In the genomic region with DNA sequence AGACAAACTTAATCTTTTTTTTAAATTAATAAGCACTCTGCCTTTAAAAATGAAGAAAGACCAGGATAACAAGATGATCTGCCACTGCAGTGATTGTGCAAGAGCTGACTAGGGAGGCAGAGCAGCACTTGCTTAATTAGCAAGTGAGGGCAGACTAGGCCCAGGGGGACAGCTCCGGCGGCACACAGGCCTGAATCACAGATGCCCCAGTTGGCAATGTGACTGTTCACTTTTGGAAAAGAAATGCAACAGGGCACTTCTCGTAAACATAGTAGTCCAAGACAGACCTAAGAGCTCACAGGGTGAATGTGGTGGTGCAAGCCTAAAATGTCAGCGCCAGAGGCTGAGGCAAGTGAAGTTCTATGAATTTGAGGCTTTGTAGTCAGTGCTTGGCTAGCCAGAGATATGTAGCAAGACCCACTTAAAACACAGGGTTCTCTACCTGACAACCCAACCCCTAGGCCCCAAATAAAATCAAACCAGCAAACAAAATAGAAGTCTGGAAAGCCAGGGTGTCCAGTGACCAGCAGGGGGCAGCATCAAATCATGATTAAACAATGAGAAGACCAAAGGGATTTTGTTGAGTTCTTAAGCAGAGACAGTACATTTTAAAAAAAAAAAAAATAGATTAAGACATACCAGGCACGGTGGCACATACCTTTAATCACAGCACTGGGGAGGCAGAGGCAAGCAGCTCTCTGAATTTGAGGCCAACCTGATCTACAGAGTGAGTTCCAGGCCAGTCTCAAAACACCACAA, we compare ENCODE assay signal across 9 mouse cellular contexts. TPM values are rescaled to one million over a fixed set of nuclear protein-coding genes. Genes with fewer than 3 reads are reported as not detected.
DNase-seq lines count a peak whose midpoint lies in the region; ATAC-seq and TF ChIP-seq lines count a peak whose summit lies in the region.
"Had no signal": no experiment of that assay in that cellular context is flagged by ENCODE, and none has a peak within 500 bp of the region (broad histone marks: within the 10 kb centered on the region; RNA-seq: fewer than 3 reads in every experiment).

No protein-coding gene starts in this region.

- peaks cover 57% of the 10 kb centered on the region for H3K36me3 ChIP-seq in liver, embryonic 12.5 days
- H3K36me3 ChIP-seq in embryonic facial prominence, embryonic 11.5 days (replicated peaks; ENCODE audit: control insufficient read depth, insufficient read depth, low read depth, low read length), result no peaks in the 10 kb centered on the region
- peaks cover 35% of the 10 kb centered on the region for H3K36me3 ChIP-seq in hindbrain, postnatal 0 days (ENCODE audit: insufficient read depth, low read length)
- peaks cover 8% of the 10 kb centered on the region for H3K36me3 ChIP-seq in liver, embryonic 14.5 days (replicated peaks; ENCODE audit: control insufficient read depth, insufficient read depth, low read depth)

- peak; percentile 79 for DNase-seq in liver
- peak; percentile 91 for DNase-seq in adrenal gland, postnatal 14 days
- peak; percentile 89 for DNase-seq in embryonic facial prominence, embryonic 11.5 days (ENCODE audit: low spot score)
- DNase-seq in hindbrain, postnatal 0 days (ENCODE audit: low spot score), result peak; percentile 87
- DNase-seq in liver, embryonic 14.5 days (ENCODE audit: low read depth in 3 of 3, low spot score in 3 of 3), result peak; percentile 47 to 66 (median 54)
- DNase-seq in retina, postnatal 7 days (ENCODE audit: low read depth, low spot score), result peak; percentile 76
- DNase-seq in urinary bladder, postnatal 36 days (ENCODE audit: low spot score in 2 of 2), result peak; percentile 68 to 78

- TF ChIP-seq EP300 in liver, embryonic 14.5 days (IDR thresholded peaks at IDR 0.05; ENCODE audit: low read depth), result no peak

- no peak overlapping the region for H3K4me3 ChIP-seq in liver, embryonic 12.5 days
- H3K4me3 ChIP-seq in embryonic facial prominence, embryonic 11.5 days (ENCODE audit: low read depth, low read length), result no peak overlapping the region
- no peak overlapping the region for H3K4me3 ChIP-seq in hindbrain, postnatal 0 days (ENCODE audit: low read length)
- H3K4me3 ChIP-seq in liver, embryonic 14.5 days (ENCODE audit: insufficient read depth in 1 of 2, low read depth in 2 of 2, low read length in 2 of 2), result no peak overlapping the region
- H3K4me3 ChIP-seq: heart, embryonic 15.5 days had no signal

- no peak for ATAC-seq in liver, embryonic 12.5 days
- ATAC-seq in embryonic facial prominence, embryonic 11.5 days (replicated peaks; ENCODE audit: insufficient number of reproducible peaks, low FRiP score, low TSS enrichment, low read depth), result no peak
- ATAC-seq in hindbrain, postnatal 0 days, result no peak
- no peak for ATAC-seq in liver, embryonic 14.5 days (ENCODE audit: insufficient read depth)

- no peaks in the 10 kb centered on the region for H3K9me3 ChIP-seq in liver, embryonic 12.5 days (replicated peaks)
- no peaks in the 10 kb centered on the region for H3K9me3 ChIP-seq in embryonic facial prominence, embryonic 11.5 days (replicated peaks; ENCODE audit: control insufficient read depth, low read length)
- no peaks in the 10 kb centered on the region for H3K9me3 ChIP-seq in hindbrain, postnatal 0 days (ENCODE audit: low read length)
- H3K9me3 ChIP-seq in liver, embryonic 14.5 days (ENCODE audit: control insufficient read depth, low read length), result no peaks in the 10 kb centered on the region
- H3K9me3 ChIP-seq: heart, embryonic 15.5 days had no signal

- peaks cover 20% of the 10 kb centered on the region for H3K4me1 ChIP-seq in liver, embryonic 12.5 days
- H3K4me1 ChIP-seq in embryonic facial prominence, embryonic 11.5 days (ENCODE audit: control insufficient read depth, insufficient read depth, low read length), result 0 out of 2 replicates have a peak, but pooled peaks cover 2% of the 10 kb centered on the region
- peaks cover 8% of the 10 kb centered on the region for H3K4me1 ChIP-seq in hindbrain, postnatal 0 days (ENCODE audit: insufficient read depth, low read length)
- H3K4me1 ChIP-seq in liver, embryonic 14.5 days (replicated peaks; ENCODE audit: control insufficient read depth in 2 of 2, insufficient read depth in 2 of 2, low read length in 1 of 2), result peaks cover 0 to 12% of the 10 kb centered on the region in 2 experiments; a peak in 3 of 4 replicates

- no peak overlapping the region for H3K27ac ChIP-seq in liver, embryonic 12.5 days
- no peak overlapping the region for H3K27ac ChIP-seq in embryonic facial prominence, embryonic 11.5 days (replicated peaks; ENCODE audit: low read depth, low read length)
- no peak overlapping the region for H3K27ac ChIP-seq in hindbrain, postnatal 0 days
- no peak overlapping the region for H3K27ac ChIP-seq in liver, embryonic 14.5 days
- H3K27ac ChIP-seq: heart, embryonic 15.5 days had no signal

- WGBS in liver, embryonic 12.5 days (ENCODE audit: insufficient replicate concordance), result 64% methylated on average over 5 of the region's 5 CpGs
- WGBS in embryonic facial prominence, embryonic 11.5 days, result 67% methylated on average over 5 of the region's 5 CpGs
- WGBS in hindbrain, postnatal 0 days, result 55% methylated on average over 5 of the region's 5 CpGs
- WGBS in liver, embryonic 14.5 days (ENCODE audit: insufficient replicate concordance), result 62% methylated on average over 5 of the region's 5 CpGs

- H3K4me2 ChIP-seq in liver, embryonic 12.5 days, result no peak overlapping the region
- no peak overlapping the region for H3K4me2 ChIP-seq in embryonic facial prominence, embryonic 11.5 days (ENCODE audit: low read depth, low read length)
- H3K4me2 ChIP-seq in hindbrain, postnatal 0 days (ENCODE audit: low read depth, low read length), result no peak overlapping the region
- H3K4me2 ChIP-seq in liver, embryonic 14.5 days (ENCODE audit: low read depth), result no peak overlapping the region
- H3K4me2 ChIP-seq: heart, embryonic 15.5 days had no signal

- H3K27me3 ChIP-seq in liver, embryonic 12.5 days (replicated peaks), result no peaks in the 10 kb centered on the region
- no peaks in the 10 kb centered on the region for H3K27me3 ChIP-seq in embryonic facial prominence, embryonic 11.5 days (ENCODE audit: control insufficient read depth, insufficient read depth, low read length)
- no peaks in the 10 kb centered on the region for H3K27me3 ChIP-seq in hindbrain, postnatal 0 days (ENCODE audit: insufficient read depth, low read length)
- H3K27me3 ChIP-seq in liver, embryonic 14.5 days (ENCODE audit: control insufficient read depth, insufficient read depth, low read length), result no peaks in the 10 kb centered on the region
- H3K27me3 ChIP-seq: heart, embryonic 15.5 days had no signal

- no peak overlapping the region for H3K9ac ChIP-seq in liver, embryonic 12.5 days
- H3K9ac ChIP-seq in embryonic facial prominence, embryonic 11.5 days (replicated peaks; ENCODE audit: low read length), result no peak overlapping the region
- no peak overlapping the region for H3K9ac ChIP-seq in hindbrain, postnatal 0 days (replicated peaks; ENCODE audit: low read length)
- no peak overlapping the region for H3K9ac ChIP-seq in liver, embryonic 14.5 days (replicated peaks)
- H3K9ac ChIP-seq: heart, embryonic 15.5 days had no signal

- TF ChIP-seq CTCF in hindbrain, postnatal 0 days (IDR thresholded peaks at IDR 0.05; ENCODE audit: low read depth), result peak; percentile 75
- peak; percentile 79 for TF ChIP-seq CTCF in liver, embryonic 14.5 days (IDR thresholded peaks at IDR 0.05; ENCODE audit: low read depth)

RNA-seq across cellular contexts. Expression of a gene that starts 5.6 kb away (rescaled TPM):
- polyA plus RNA-seq in liver, embryonic 12.5 days (2016; fragmentation: Nextera tagmentation; extraction: Ambion mirVana), result 0.62 and 0.65 TPM in 2 replicates
- 6.4 and 9.3 TPM in 2 replicates for total RNA-seq in adrenal gland, postnatal 14 days (2021)
- polyA plus RNA-seq in embryonic facial prominence, embryonic 11.5 days (2014; fragmentation: Nextera tagmentation; extraction: Ambion mirVana), result 39.8 and 44.8 TPM in 2 replicates
- total RNA-seq in hindbrain, postnatal 0 days (2014; rRNA removed), result 93.2 and 99.7 TPM in 2 replicates
- 591 and 626 TPM in 2 replicates for polyA plus RNA-seq in hindbrain, postnatal 0 days (2015; fragmentation: Nextera tagmentation; extraction: Ambion mirVana)
- polyA plus RNA-seq in liver, embryonic 14.5 days (2012; rRNA removed), result 0.04 and 0.22 TPM in 2 replicates
- polyA plus RNA-seq in liver, embryonic 14.5 days (2014; fragmentation: Nextera tagmentation; extraction: Ambion mirVana), result 0.14 TPM in 2 replicates

RNA-seq across cellular contexts. Expression of a gene that starts 6.0 kb away (rescaled TPM):
- 0.11 TPM in 1 of 2 replicates, not detected in the other for polyA plus RNA-seq in liver, embryonic 12.5 days (2016; fragmentation: Nextera tagmentation; extraction: Ambion mirVana)
- 3.8 and 4.1 TPM in 2 replicates for total RNA-seq in adrenal gland, postnatal 14 days (2021)
- 0.10 and 0.49 TPM in 2 replicates for polyA plus RNA-seq in embryonic facial prominence, embryonic 11.5 days (2014; fragmentation: Nextera tagmentation; extraction: Ambion mirVana)
- 1.6 TPM in 2 replicates for total RNA-seq in hindbrain, postnatal 0 days (2014; rRNA removed)
- 1.5 and 1.8 TPM in 2 replicates for polyA plus RNA-seq in hindbrain, postnatal 0 days (2015; fragmentation: Nextera tagmentation; extraction: Ambion mirVana)
- 0.10 and 0.12 TPM in 2 replicates for polyA plus RNA-seq in liver, embryonic 14.5 days (2012; rRNA removed)
- polyA plus RNA-seq in liver, embryonic 14.5 days (2014; fragmentation: Nextera tagmentation; extraction: Ambion mirVana), result not detected in 2 replicates

RNA-seq across cellular contexts. Expression of a gene that starts 7.3 kb away (rescaled TPM):
- polyA plus RNA-seq in liver, embryonic 12.5 days (2016; fragmentation: Nextera tagmentation; extraction: Ambion mirVana), result 37.0 and 45.2 TPM in 2 replicates
- 143 and 153 TPM in 2 replicates for total RNA-seq in adrenal gland, postnatal 14 days (2021)
- 29.9 and 39.1 TPM in 2 replicates for polyA plus RNA-seq in embryonic facial prominence, embryonic 11.5 days (2014; fragmentation: Nextera tagmentation; extraction: Ambion mirVana)
- 132 and 146 TPM in 2 replicates for total RNA-seq in hindbrain, postnatal 0 days (2014; rRNA removed)
- polyA plus RNA-seq in hindbrain, postnatal 0 days (2015; fragmentation: Nextera tagmentation; extraction: Ambion mirVana), result 104 and 107 TPM in 2 replicates
- polyA plus RNA-seq in liver, embryonic 14.5 days (2012; rRNA removed), result 19.7 and 26.5 TPM in 2 replicates
- 23.6 and 25.2 TPM in 2 replicates for polyA plus RNA-seq in liver, embryonic 14.5 days (2014; fragmentation: Nextera tagmentation; extraction: Ambion mirVana)

RNA-seq across cellular contexts. Expression of a gene that starts 15.0 kb away (rescaled TPM):
- 0.26 TPM in 1 of 2 replicates, not detected in the other for polyA plus RNA-seq in liver, embryonic 12.5 days (2016; fragmentation: Nextera tagmentation; extraction: Ambion mirVana)
- 7.5 TPM in 1 of 2 replicates, not detected in the other for total RNA-seq in adrenal gland, postnatal 14 days (2021)
- not detected in 2 replicates for polyA plus RNA-seq in embryonic facial prominence, embryonic 11.5 days (2014; fragmentation: Nextera tagmentation; extraction: Ambion mirVana)
- total RNA-seq in hindbrain, postnatal 0 days (2014; rRNA removed), result not detected in 2 replicates
- not detected in 2 replicates for polyA plus RNA-seq in hindbrain, postnatal 0 days (2015; fragmentation: Nextera tagmentation; extraction: Ambion mirVana)
- polyA plus RNA-seq in liver, embryonic 14.5 days (2012; rRNA removed), result 1.3 TPM in 1 of 2 replicates, not detected in the other
- polyA plus RNA-seq in liver, embryonic 14.5 days (2014; fragmentation: Nextera tagmentation; extraction: Ambion mirVana), result not detected in 2 replicates
- polyA plus RNA-seq: heart, embryonic 15.5 days had no signal

RNA-seq across cellular contexts. Expression of a gene that starts 24.7 kb away (rescaled TPM):
- 3.5 and 3.6 TPM in 2 replicates for polyA plus RNA-seq in liver, embryonic 12.5 days (2016; fragmentation: Nextera tagmentation; extraction: Ambion mirVana)
- 77.0 and 79.6 TPM in 2 replicates for total RNA-seq in adrenal gland, postnatal 14 days (2021)
- 6.7 and 6.8 TPM in 2 replicates for polyA plus RNA-seq in embryonic facial prominence, embryonic 11.5 days (2014; fragmentation: Nextera tagmentation; extraction: Ambion mirVana)
- total RNA-seq in hindbrain, postnatal 0 days (2014; rRNA removed), result 19.7 and 20.1 TPM in 2 replicates
- polyA plus RNA-seq in hindbrain, postnatal 0 days (2015; fragmentation: Nextera tagmentation; extraction: Ambion mirVana), result 5.6 TPM in 2 replicates
- polyA plus RNA-seq in liver, embryonic 14.5 days (2012; rRNA removed), result 20.5 and 39.5 TPM in 2 replicates
- 2.8 TPM in 2 replicates for polyA plus RNA-seq in liver, embryonic 14.5 days (2014; fragmentation: Nextera tagmentation; extraction: Ambion mirVana)

Comparison
In these comparisons a context has a peak if more than half of its experiments do, and no peak if none do; other contexts are left out.
1. RNA of a gene that starts 5.6 kb away (polyA plus RNA-seq): 591 to 626 TPM in hindbrain, postnatal 0 days and 39.8 to 44.8 TPM in embryonic facial prominence, embryonic 11.5 days; 0.62 to 0.65 TPM in liver, embryonic 12.5 days and 0.04 to 0.22 TPM in liver, embryonic 14.5 days; every median in the first group is over 10 times any median in the second.
2. Peak in every context shown above with its lines, with median percentiles within 50 percentile points of each other: DNase-seq.